In the genomic region with DNA sequence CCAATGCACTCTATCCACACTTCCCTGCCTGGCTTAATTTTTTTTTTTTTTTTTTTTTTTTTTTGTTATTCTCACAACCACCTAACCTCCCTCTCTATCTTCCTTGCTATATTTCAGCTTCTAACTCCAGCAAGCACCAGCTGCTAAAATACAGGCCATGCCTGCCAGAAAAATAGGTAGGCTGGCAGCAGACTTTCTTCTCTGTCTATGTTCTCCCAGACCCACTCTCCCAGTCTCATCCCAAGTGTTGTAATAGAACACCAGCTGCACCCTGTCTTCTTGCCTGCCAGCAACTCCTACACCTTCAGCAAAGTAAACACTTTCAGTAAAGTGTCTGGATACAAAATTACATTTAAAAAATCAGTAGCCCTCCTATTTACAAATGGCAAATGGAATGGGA, we compare ENCODE assay signal across 24 mouse cellular contexts.
DNase-seq lines count a peak whose midpoint lies in the region; ATAC-seq lines count a peak whose summit lies in the region.
"Had no signal": no experiment of that assay in that cellular context is flagged by ENCODE, and none has a peak within 500 bp of the region (broad histone marks: within the 10 kb centered on the region; RNA-seq: fewer than 3 reads in every experiment).

No protein-coding gene starts in this region.

- H3K9me3 ChIP-seq in neural tube, embryonic 15.5 days (replicated peaks) = no peaks in the 10 kb centered on the region
- H3K9me3 ChIP-seq: embryonic facial prominence, embryonic 13.5 days; G1E; heart, embryonic 15.5 days; liver, embryonic 15.5 days had no signal

- peak; percentile 11 to 49 for DNase-seq in frontal cortex, postnatal 36 days (ENCODE audit: low spot score in 2 of 2)
- no peak for DNase-seq in frontal cortex, postnatal 25 days (ENCODE audit: low spot score in 2 of 2)
- DNase-seq in right cerebral cortex, adult 2 months (ENCODE audit: low spot score in 2 of 2) = peak; percentile 19 to 20
- no peak for DNase-seq in right cerebral cortex, postnatal 4 days
- peak; percentile 15 to 17 for DNase-seq in left cerebral cortex, postnatal 36 days (ENCODE audit: low spot score in 2 of 2)
- DNase-seq in liver = no peak
- DNase-seq: adrenal gland, postnatal 10 days; cerebellum, postnatal 10 days; gastrocnemius, postnatal 14 days; heart, postnatal 4 days; kidney, adult 11 months; kidney, postnatal 10 days; thymus, postnatal 36 days had no signal

- H3K4me2 ChIP-seq in neural tube, embryonic 15.5 days = no peak overlapping the region
- H3K4me2 ChIP-seq: embryonic facial prominence, embryonic 13.5 days; heart, embryonic 15.5 days; liver, embryonic 15.5 days; midbrain, embryonic 11.5 days had no signal

- H3K36me3 ChIP-seq in neural tube, embryonic 15.5 days = no peaks in the 10 kb centered on the region
- H3K36me3 ChIP-seq: embryonic facial prominence, embryonic 13.5 days; G1E; heart, embryonic 15.5 days; liver, embryonic 15.5 days had no signal

- H3K27ac ChIP-seq in neural tube, embryonic 15.5 days (replicated peaks) = no peak overlapping the region
- H3K27ac ChIP-seq: embryonic facial prominence, embryonic 13.5 days; heart, embryonic 15.5 days; hindbrain, postnatal 0 days; left cerebral cortex, adult 2 months; liver, embryonic 15.5 days; macrophage had no signal

- H3K4me1 ChIP-seq in neural tube, embryonic 15.5 days = no peaks in the 10 kb centered on the region
- H3K4me1 ChIP-seq: embryonic facial prominence, embryonic 13.5 days; heart, embryonic 15.5 days; liver, embryonic 15.5 days had no signal

- no peak overlapping the region for H3K9ac ChIP-seq in neural tube, embryonic 15.5 days (replicated peaks)
- H3K9ac ChIP-seq: embryonic facial prominence, embryonic 13.5 days; heart, embryonic 15.5 days; liver, embryonic 15.5 days had no signal

- ATAC-seq in neural tube, embryonic 15.5 days (ENCODE audit: low FRiP score) = no peak
- ATAC-seq: activated CD4-positive, CD25-positive, alpha-beta regulatory T cell, adult 4 months; forebrain, embryonic 16.5 days; hindbrain, postnatal 0 days had no signal

- intact Hi-C loops in left cerebral cortex, postnatal 36 days (cut with DNase I) = no loop called here

- H3K4me3 ChIP-seq in neural tube, embryonic 15.5 days (replicated peaks) = no peak overlapping the region
- H3K4me3 ChIP-seq: embryonic facial prominence, embryonic 13.5 days; heart, embryonic 15.5 days; left cerebral cortex, adult 2 months; liver, embryonic 15.5 days had no signal

- H3K27me3 ChIP-seq in neural tube, embryonic 15.5 days (replicated peaks) = no peaks in the 10 kb centered on the region
- H3K27me3 ChIP-seq: embryonic facial prominence, embryonic 13.5 days; heart, embryonic 15.5 days; liver, embryonic 15.5 days had no signal

Comparison
In these comparisons a context has a peak if more than half of its experiments do, and no peak if none do; other contexts are left out.
1. DNase-seq: peak in frontal cortex, postnatal 36 days (2 of 2), right cerebral cortex, adult 2 months (2 of 2) and left cerebral cortex, postnatal 36 days (2 of 2); none in frontal cortex, postnatal 25 days (0 of 2), right cerebral cortex, postnatal 4 days (single experiment) and liver (single experiment).